Mouse (Mus musculus) NIH3T3 (cell line): ENCODE measurements around the gene Gm13306.
"Not testable (repeated sequence)": the region's sequence is repeated elsewhere in the genome, so short reads cannot be mapped to it uniquely, and the experiment has no call there.

Source experiments
- DNase-seq: peaks from one replicate; pipeline ENCODE4 v3.0.0-alpha.2; 2012; ENCODE audit warnings: low read depth

The Gm13306 gene

DNA sequence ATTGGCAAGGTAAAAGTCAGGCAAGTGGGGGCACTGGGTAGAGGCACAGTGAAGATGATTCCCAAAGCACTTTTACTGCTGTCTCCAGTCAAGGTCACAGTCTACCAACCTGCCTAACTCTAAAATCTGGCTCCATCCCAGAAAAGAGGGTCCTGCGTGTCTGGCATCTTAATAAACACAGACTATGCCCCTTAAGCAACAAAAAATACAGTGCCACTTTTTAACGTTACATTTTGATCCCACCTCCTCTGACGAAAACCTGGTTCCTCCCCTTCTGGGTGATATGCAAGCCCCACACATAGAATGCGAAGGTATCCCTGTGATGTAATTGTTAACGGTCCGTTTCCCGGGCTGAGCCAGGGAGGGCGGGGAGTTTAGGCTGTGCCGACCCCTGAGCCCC is at the start of gene Gm13306:
Gene Gm13306, plus strand, starts transcription at position 301 of the 400 bp plus-strand sequence.
- DNase-seq, result not testable (repeated sequence)

DNA sequence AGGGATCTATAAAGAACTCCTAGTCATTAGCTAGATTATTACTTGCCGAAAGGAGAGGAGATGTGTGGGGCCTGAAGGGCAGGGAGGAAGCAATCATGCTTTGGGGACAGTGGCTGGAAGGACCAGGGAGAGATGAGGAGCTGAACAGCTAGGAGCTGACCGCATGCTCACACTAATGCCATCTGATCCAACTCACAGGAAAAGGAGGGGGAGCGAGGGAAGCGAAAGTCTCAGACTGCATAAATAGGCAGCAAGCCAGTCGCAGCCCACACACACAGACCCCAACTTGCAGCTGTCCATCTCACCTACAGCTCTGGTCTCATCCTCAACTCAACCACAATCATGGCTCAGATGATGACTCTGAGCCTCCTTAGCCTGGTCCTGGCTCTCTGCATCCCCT is 38.7 kb upstream of the Gm13306 start, which contains the start of gene Gm13304:
Gene Gm13304, plus strand, starts transcription at position 301 of the 400 bp plus-strand sequence.
- not testable (repeated sequence) for DNase-seq

DNA sequence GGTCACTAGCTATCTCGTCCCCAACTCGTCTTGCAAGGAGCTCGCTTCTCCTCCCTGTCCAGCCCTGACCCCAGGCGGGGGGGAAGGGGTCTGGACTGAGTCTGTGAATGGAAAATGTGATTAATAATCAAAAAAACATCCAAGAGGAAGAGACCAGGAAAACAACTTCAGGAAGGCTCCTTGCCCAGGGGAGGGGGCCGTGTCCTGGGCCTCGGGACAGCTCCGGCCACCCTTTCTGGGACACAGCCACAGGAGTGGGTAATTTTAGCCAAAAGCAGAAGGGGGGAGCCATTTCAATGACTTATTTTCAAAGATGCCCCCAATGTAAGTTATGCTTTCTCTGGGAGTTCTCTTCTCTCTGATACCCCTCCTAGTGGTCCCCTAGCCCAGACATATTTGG is 15.3 kb downstream of the Gm13306 start, which contains the start of gene Gm13305:
Gene Gm13305, minus strand, starts transcription at position 101 of the 400 bp plus-strand sequence.
- not testable (repeated sequence) for DNase-seq

DNA sequence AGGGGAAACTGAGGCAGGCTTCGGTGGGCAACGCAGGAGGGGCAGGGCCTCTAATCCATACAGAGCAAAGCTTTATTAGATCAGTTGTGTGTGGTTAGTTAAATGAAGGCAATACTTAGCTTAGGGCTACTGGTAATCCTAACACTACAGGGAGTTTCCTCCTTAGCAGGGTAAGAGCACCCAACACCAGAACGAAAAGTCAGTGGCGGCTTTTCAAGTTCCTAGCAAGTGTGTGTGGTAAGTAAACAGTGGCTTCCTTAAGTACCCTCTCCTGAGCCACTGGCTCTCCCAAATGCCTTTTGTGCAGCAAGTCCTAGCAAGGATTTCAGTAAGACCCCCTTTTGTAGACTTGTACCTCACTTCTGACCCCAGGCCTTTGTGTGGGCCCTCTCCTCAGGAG is 25.0 kb downstream of the Gm13306 start:
- DNase-seq, result not testable (repeated sequence)

DNA sequence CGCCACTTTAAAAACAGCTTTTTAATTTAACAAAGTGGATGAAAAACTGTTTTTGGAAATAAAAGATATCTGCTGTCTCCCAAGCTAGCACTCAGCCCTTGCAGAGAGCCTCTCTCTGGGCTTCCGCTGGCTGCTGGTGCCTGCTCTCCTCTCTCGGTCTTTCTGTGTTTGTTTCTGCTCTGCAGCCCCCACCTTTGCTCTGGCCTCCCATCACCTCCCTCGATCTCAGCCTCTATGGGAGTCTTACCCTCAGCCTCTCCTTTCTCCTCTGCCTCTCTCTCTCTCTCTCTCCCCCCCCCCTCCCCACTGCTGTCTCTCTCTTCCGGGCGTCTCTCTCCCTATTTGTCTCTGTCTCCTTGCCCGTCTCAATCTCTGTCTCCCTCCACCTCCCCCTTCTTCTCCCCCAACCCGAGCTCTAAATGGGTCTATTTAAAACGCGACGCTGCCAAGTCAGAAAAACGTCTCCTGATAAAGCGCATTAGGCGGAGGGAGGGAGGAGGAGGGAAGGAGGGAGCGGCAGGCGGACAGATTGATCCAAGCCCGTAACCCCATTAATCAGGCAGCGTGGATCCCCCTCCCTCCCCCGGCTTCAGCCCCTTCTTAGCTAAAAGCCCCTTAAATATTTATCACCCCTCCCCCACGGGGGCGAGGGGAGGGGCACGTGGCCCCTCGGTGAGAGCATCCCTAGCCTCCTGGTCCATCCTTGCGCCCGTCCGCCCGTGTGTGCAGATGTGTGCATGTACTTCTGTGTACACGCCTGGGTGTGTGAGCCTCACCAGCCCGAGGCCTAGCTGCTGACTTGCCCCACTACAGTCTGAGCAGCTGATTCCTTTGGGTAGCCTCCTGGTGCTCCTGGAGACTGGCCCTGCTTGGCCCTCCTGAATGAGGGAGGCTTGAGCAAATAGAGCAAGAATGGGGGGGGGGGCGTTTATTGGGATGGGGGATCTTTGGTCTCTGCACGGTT is 30.3 kb downstream of the Gm13306 start:
- not testable (repeated sequence) for DNase-seq

DNA sequence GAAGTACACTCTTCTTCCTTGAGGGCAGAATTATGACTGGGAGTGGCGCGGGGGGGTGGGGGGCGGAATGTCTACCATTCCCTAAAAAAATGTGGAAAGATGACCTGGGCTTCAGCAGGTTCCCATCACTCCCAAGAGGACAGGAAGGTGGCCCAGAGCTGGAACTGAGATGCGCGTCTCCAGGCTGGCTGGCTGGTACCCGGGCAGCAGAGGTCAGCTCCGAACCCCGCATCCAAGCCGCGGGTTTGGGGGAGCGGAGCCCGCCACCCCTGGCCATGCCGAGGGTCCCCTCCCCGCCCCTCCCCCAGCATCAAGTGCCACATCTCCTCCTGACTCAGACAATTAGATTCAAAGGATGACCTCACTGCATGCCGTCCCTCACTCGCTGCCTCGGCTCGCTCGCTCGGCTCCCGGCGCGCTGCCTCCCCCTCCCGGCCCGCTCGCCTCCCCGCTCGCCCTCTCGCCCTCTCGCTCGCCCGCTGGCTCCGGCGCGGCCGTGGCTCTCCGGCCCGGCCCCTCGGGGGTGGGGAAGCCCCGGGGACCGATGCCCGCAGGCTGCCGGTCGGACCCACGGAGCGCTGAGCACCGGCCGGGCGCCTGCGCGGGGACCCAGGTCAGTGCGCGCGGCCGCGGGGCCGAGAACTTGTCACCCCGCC is 31.2 kb downstream of the Gm13306 start:
- not testable (repeated sequence) for DNase-seq

DNA sequence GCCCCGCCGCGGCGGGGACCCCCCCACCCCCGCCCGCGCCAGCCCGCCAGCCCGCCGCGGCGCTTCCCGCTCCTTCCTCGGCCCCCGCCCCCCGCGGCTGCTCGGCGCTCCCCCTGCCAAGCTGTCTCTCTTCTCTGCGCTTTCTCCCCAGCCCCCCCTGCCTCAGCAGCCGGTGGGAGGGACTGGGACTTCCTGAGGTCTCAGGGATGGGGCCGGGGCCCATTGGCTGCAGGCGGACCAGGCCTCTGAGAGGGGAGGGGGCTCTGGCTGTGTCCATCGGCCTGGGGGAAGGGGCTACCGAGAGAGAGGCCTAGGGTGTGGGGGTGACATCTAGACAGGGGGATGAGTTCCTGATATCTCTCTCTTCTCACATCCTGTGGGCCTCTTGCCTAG is 31.7 kb downstream of the Gm13306 start:
- DNase-seq, result not testable (repeated sequence)
